Mouse (Mus musculus) induced T-regulatory cell, adult 2 months (primary cell): ENCODE results near the gene Ttc7b.

Experiments
- DNase-seq: peaks from one replicate; pipeline ENCODE4 v3.0.0-alpha.2; 2012; ENCODE audit warnings: low read depth

The Ttc7b gene

GRCm38 (mm10) chr12:100331806-100332205 is 188.8 kb downstream of the Ttc7b start:
- no peak for DNase-seq

GRCm38 (mm10) chr12:100330234-100330633 is 190.4 kb downstream of the Ttc7b start:
- no peak for DNase-seq

- no peak for DNase-seq
Observed at GRCm38 (mm10) chr12:100328998-100329397, 191.6 kb downstream of the Ttc7b start.

- DNase-seq: no peak
Observed at GRCm38 (mm10) chr12:100328557-100328956, 192.1 kb downstream of the Ttc7b start.

GRCm38 (mm10) chr12:100326732-100327131 is 193.9 kb downstream of the Ttc7b start:
- DNase-seq: no peak

GRCm38 (mm10) chr12:100325618-100326017 is 195.0 kb downstream of the Ttc7b start:
- DNase-seq: no peak

- no peak for DNase-seq
Observed at GRCm38 (mm10) chr12:100325212-100325611, 195.4 kb downstream of the Ttc7b start.

- DNase-seq: no peak
Observed at GRCm38 (mm10) chr12:100323641-100324040, 197.0 kb downstream of the Ttc7b start.

GRCm38 (mm10) chr12:100322225-100322624 is 198.4 kb downstream of the Ttc7b start:
- no peak for DNase-seq

GRCm38 (mm10) chr12:100321545-100321944 is 199.1 kb downstream of the Ttc7b start:
- DNase-seq: no peak

- DNase-seq: no peak
Observed at GRCm38 (mm10) chr12:100319746-100320145, 200.9 kb downstream of the Ttc7b start.

GRCm38 (mm10) chr12:100317936-100318335 is 202.7 kb downstream of the Ttc7b start:
- no peak for DNase-seq

- DNase-seq: no peak
Observed at GRCm38 (mm10) chr12:100316094-100316493, 204.5 kb downstream of the Ttc7b start.

GRCm38 (mm10) chr12:100315119-100315885 is 205.3 kb downstream of the Ttc7b start:
- DNase-seq: no peak

- no peak for DNase-seq
Observed at GRCm38 (mm10) chr12:100313785-100314375, 206.7 kb downstream of the Ttc7b start.

- no peak for DNase-seq
Observed at GRCm38 (mm10) chr12:100313209-100313608, 207.4 kb downstream of the Ttc7b start.

- DNase-seq: no peak
Observed at GRCm38 (mm10) chr12:100310471-100311392, 209.9 kb downstream of the Ttc7b start.

GRCm38 (mm10) chr12:100309201-100309600 is 211.4 kb downstream of the Ttc7b start:
- no peak for DNase-seq

GRCm38 (mm10) chr12:100307501-100308260 is 212.9 kb downstream of the Ttc7b start:
- DNase-seq: no peak

- no peak for DNase-seq
Observed at GRCm38 (mm10) chr12:100306336-100306735, 214.3 kb downstream of the Ttc7b start.

- DNase-seq: no peak
Observed at GRCm38 (mm10) chr12:100305051-100305673, 215.5 kb downstream of the Ttc7b start.
